Mouse (Mus musculus) brain, embryonic 14.5 days (tissue): Measurements from ENCODE around the gene Cnnm4.

ENCODE experiments used
- CTCF ChIP-seq: fragments of 200-500 bp; IDR thresholded peaks from 2 replicates; pipeline ENCODE4 v1.5.1; 2012; ENCODE audit warnings: inconsistent platforms, mild to moderate bottlenecking, moderate library complexity, borderline replicate concordance; ENCODE audit not compliant: insufficient read depth, insufficient read length; ENCODE audit errors: extremely low read depth
- POLR2A ChIP-seq: fragments of 200-500 bp; IDR thresholded peaks from 2 replicates; pipeline ENCODE4 v1.6.1; 2012; ENCODE audit warnings: mild to moderate bottlenecking, inconsistent platforms, borderline replicate concordance; ENCODE audit not compliant: poor library complexity, insufficient read depth, insufficient read length, severe bottlenecking; ENCODE audit errors: extremely low read depth

- TF ChIP-seq POLR2A (no peak), CTCF (no peak)
Measured at GRCm38 (mm10) chr1:36529875-36530274, 58.5 kb downstream of the Cnnm4 start.
